Mouse (Mus musculus) hindlimb bud, embryonic 11.5 days (tissue): ENCODE data around the gene Lyst.
"Not testable (repeated sequence)": the region's sequence is repeated elsewhere in the genome, so short reads cannot be mapped to it uniquely, and the experiment has no call there.

Source experiments
- DNase-seq: peaks from one replicate; pipeline ENCODE4 v3.0.0-alpha.2; 2012; ENCODE audit warnings: low read depth, low spot score; ENCODE audit errors: extremely low spot score

The Lyst gene

GRCm38 (mm10) chr13:13777696-13778095 is 187.5 kb downstream of the Lyst start:
- no peak for DNase-seq

GRCm38 (mm10) chr13:13778837-13779458 is 188.8 kb downstream of the Lyst start:
- no peak for DNase-seq

DNA sequence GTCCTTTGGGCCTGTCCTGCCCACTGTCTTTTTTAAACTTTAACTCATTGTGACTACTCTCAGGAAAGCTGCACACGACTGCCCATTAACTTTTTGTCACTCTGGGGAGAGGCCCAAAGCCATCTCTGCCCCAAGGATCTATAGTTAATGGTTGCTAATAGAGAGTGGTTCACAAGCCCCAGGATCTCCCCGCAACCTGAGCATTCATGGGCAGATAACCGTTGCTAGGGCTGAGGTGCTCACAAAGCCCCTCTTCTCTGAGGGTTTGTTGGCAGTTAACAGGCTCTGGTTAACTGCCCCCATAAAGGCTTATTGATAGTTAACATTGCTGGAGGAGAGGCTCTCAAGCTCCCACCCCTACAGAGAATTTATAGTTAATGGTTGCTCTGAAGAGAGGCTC is 190.1 kb downstream of the Lyst start:
- no peak for DNase-seq

DNA sequence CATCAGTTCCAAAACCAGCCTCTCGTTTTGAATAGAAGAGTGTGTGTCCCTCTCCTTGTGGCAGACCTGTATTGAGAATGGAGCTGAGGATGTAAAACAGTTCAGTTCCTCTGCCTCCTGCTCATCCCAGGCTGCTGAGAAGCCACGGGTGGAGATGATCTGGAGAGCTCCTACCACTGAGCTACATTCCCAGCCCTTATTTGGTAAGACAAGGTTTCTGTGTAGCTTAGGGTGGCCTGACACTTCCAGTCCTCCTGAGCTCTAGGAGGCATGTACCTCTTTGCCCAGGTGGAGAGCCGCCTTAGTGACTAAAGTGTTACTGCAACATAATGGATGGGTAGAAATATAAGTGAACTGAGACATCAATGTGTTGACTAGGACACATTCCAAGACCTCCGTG is 190.8 kb downstream of the Lyst start:
- DNase-seq = no peak

DNA sequence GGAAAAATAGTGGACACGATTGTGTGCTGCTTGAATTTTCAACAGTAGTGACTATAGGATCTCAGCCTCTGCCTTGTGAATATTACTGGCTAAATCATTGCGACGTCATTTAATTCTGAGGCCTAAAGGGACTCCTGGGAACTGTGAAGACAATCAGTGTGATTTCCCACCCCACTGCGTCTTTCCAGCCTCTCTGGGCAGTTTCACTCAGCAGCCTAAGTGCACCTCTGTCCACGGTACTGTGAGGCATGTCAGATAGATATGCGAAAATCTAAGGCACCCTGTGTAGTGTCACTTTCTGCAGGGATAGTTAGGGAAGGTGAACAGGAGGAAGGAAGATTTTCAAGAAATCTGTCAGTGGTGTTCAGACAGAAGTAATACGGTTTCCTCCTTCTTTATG is 193.1 kb downstream of the Lyst start:
- DNase-seq = no peak

- no peak for DNase-seq
Measured at GRCm38 (mm10) chr13:13783894-13784419, 193.8 kb downstream of the Lyst start, which contains the start of gene Gng4. Gene Gng4 (plus strand): TSS chr13:13784059.

DNA sequence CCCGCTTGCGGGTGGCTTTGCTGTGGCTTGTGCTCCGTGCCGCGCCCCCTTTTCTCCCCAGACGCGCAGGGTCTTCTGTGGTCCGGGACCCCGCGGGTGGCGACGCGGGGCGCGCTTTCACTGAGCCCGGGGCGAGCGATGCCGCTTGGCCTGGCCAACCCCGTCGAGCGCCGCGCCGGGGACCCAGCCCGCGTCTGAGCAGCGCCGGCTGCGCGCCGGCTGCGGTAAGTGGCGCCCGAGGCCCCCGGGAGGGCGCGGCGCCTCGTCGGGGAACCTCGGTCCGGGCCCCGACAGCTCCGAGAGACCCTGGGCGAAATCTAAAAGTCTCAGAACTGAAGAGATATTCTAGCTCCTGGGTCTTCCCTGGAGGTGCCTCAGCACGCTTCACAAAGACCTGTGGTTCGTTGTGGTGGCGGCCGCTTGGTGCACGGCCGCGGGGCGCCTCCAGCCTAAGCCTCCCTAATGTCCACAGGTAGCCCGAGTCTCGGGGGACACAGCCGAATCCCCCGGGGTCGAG is 194.3 kb downstream of the Lyst start:
- no peak for DNase-seq

- DNase-seq = no peak
Measured at GRCm38 (mm10) chr13:13784981-13785783, 195.0 kb downstream of the Lyst start.

- DNase-seq = no peak
Measured at GRCm38 (mm10) chr13:13786971-13787370, 196.8 kb downstream of the Lyst start.

DNA sequence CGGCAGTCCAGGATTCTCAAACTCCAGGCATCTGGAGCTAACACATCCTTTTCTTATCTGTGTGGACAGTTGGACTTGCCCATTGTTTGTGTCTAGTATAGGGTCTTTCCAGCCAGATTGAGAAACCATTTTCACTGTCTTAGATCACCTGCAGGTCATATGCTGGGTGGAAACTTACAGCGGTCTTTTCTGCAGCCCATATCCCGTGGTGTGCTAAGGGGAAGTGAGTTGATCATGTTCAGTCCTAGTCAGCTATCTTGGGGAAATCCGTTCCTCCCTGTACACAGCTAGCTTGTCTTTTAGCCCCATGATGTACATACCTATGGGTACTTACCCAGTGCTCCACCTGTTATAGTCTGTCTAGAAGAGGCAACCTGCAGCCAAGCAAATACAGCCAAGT is 197.9 kb downstream of the Lyst start:
- DNase-seq = no peak

DNA sequence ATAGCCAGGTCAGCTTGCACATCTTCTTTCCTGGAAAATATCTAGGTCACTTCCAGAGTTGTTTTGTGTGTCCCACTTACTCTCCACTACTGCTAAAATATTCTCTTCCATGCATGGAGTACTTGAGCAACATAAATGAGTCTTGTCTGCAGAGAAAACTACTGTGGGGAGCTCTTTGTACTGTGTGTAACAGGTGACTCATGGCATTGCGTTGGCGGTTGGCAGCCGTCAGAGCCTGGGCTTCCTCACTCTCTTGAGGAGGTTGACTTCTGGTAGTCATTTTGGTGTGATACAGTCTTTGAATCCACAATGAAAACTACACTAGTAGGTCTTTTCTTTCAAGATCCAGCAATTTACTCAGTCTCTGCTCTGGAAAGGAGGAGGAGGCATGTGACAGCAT is 201.8 kb downstream of the Lyst start:
- DNase-seq = no peak

DNA sequence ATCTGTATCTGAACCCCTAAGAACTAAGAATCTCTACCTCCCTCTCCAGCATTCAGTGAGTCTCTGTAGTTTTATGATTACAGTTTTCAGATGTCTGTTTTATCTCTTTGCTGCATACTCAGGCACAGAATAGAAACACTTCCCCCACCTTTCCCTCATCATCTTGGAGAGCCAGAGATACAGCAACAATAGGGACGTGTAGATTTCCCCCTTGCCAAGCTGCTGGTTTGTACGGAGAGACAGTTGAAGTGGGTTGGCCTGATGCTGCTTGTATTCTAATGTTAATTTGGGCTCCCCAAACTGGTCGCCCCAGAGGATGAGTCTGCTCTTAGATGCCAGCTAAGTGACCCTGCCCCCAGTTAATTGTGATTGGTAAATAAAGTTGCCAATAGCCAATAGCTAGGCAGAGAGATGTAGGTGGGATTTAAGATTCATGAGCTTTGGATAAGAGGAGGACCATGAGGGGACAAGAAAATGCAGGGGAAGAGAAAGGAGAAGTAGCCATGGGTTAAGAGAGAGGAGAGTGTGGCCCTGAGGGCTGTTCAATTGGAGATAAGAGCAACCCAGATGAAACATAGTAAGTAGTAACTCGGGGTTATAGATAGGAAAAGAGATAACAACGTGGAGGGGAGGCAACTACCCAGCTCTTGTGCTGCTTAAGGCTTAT is 205.1 kb downstream of the Lyst start:
- no peak for DNase-seq

DNA sequence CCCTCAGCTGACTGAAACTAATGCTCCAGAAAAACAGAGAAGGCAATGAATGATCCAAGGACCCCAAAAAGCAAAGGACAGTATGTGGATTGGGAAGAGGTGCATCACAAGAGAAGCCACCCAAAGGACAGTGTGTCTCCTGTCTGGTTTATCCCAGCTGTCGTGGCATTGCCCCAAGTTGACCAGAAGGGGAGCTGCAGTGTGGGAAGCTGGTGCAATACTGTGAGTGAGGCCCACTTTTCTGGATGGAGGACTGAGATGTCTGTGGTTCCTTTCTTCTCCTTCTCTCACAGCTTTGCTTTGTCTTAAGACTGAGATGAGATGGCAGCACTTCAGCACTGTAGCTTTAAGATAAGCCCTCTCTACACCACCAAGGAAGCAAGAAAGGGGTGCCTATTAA is 205.9 kb downstream of the Lyst start:
- DNase-seq = no peak

DNA sequence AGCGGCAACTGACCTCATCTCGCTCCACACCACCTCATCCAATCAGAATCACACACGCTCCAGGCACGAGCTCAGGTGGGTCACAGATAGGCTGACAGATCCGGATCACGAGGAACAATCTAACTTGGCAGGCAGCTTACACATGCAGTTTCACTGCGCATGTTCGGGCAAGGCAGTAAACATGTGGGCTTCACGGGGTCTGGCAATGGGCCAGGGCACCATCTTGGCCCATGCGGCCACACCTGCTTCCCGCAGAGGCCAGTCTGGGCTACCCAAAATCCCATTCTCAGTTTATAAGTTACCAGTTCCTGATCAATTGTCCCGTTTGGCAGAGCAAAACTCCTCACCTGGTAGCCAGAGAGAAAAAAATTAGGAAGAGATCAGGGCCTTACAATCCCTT is 207.6 kb downstream of the Lyst start:
- not testable (repeated sequence) for DNase-seq

GRCm38 (mm10) chr13:13798775-13799174 is 208.6 kb downstream of the Lyst start:
- DNase-seq = no peak

DNA sequence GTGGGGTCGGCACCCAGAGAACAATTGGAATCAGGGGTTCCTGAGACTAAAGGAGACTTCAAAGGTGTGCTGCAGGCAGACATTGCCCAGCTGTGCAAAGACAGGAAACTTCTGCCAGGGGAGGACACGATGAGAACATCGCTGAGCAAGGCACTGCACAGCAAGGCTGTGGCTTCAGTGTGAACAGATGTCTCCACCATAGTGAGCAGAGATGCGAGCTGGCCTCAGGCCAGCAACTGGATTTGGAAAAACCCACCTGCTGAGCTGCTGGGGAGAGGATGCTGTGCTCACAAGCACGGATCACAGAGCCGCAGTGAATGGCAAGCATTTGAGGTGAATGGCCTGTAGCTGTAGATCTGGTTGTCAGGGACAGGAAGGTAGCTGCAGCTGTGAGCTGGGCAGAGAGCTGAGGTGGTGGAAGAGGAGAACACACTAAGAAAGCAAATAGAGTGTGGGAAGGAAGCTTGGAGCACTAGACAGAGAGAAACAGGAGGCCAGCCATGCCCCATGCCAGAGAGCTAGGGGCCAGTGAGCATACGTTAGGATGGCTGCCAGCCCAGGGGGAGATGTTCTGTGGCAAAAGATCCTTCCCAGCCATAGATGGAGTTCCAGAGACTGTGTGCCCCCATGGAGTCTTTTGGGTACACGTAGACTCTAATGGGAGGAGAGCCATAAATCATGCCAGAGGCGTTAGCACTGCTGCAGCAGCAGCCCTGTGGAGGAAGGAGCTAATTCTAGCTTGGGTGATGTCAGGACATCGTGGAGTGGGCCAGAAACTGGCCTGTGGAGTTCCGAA is 218.3 kb downstream of the Lyst start:
- no peak for DNase-seq

- no peak for DNase-seq
Measured at GRCm38 (mm10) chr13:13810885-13811284, 220.7 kb downstream of the Lyst start.

- no peak for DNase-seq
Measured at GRCm38 (mm10) chr13:13818696-13819095, 228.5 kb downstream of the Lyst start.

DNA sequence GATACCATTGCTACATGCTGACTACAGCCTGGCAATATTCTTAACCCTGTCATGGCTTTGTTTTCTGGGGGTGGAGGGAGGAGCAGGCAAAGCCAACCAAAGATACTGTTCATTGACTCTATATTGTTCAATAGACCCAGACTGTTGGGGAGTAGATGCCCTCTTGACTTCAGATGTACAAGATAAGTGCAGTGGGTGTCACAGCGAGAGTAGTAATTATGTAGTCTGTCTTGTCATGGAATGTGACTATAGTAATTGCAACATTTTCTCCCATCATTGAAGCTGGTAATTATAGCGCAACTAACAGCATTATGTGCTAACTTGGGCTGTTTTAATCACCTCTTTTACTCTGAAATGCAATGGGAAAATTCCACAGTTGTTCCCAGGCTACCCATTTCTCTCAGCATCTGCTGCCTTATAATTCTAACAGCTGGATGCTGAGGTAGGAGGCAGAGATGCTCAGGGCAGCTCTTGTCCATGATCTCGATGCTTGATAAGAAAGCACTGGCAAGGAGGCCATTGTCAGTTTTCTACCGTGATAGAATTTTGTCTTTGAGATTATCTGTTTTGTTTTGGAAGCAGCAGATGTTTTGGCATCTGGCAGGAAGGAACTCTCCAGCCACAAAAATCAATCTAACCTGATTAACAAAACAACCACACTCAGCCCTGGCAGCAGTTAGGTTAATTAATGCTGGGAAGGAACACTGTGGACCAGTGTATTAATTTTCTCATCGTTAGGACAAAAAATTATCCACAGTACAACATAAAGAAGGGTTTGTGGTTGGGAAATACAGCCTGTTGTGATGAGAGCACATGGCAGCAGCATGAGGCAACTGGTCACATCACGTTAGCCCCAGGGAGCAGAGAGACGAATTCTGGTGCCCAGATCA is 230.3 kb downstream of the Lyst start:
- DNase-seq = no peak

GRCm38 (mm10) chr13:13824946-13825345 is 234.7 kb downstream of the Lyst start:
- no peak for DNase-seq
